Mouse (Mus musculus) frontal cortex, adult (tissue): ENCODE data around the gene Lbh.

Experiments used
- ATAC-seq: cut with Nextera tagmentation; 2 replicates; pipeline ENCODE4 v1.9.2; 2017; ENCODE audit warnings: mild to moderate bottlenecking, moderate library complexity, mixed read lengths; ENCODE audit not compliant: low TSS enrichment

Gene Lbh

DNA sequence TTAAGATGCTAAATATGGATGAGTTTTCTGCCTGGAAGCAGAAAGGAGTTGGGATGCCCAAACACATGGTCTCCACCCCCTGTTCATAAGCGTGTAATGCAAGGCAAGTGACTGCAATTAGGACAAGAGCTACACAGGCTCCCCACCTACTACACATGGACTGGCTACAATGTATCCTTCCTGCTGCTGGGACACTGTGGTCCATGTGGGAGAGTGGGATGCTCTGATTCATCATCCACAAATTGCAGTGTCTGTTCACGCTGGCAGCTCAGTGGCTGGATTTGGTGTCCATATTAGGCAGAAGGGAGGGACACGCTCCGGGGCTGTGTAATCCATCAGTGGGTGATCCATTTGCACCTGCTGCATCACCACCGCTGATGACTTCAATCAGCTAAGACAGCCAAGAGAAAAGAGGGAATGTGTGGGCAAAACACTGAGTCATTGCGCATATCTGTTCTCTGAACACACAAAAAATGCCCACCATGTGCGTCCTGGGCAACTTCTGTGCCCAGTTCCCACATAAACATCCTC lies 52.6 kb downstream of the Lbh start:
- ATAC-seq = peak; percentile 97

DNA sequence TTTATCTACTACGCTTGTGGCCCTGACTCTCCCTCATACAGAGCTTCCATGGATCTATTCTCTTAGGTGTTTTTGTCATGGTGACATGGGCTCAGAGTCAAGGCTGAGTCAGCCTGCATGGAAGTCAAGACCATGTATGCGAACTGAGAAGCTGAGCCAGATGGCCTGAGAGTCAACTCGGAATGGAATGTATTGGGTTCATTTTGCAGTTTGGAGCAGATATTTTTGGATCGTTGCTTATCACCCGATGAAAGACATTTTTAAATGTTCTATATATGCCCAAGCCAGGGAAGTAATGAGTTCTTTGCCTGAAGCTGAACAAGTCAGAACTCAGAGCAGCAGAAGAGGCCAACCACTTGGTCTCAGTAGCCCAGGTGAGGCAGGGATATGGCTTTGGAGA lies 54.9 kb downstream of the Lbh start:
- ATAC-seq = no peak

DNA sequence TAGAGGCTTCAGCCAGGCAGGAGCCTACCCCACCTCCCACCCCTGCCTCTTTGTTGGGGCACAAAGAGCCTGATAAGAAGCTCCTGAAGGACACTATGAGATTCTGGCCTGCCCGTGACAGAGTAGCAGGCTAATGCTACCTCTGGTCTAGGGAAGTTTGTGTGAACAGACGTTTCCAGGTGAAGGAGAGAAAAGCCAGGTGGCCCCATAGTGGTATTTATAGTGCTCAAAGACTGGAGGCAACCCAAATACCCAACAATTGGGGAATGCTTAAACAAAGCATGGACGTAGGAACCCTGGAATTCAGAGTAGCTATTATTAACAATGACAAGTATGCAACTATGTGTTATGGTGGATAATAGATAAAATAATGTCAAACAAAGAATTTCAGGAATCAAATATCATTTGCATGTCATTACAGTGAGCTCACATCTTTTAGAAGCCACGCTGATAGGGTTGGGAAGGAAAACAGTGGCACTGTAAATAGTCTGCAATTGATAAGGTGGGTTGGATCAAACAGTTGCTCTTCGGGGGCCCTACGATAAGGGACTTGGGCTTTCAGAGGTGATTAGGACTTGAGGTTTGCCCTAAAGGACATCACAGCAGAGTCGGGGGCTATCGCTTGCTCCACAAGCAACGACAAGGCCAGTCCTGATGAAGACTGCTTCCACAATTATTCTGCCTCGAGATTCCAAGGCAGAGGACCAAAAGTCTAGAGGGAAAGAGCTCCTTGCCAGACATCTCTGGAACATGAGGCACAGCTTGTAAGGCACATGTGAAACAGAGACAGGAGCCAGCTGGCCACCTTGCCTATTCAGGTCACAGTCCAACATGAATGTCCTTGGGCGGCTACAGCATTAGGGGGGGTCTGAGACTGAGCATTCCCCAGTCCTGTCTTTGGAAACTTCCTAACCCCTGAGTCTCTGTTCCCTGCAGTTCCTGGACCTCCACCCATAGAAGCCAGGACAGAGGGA lies 58.4 kb downstream of the Lbh start:
- ATAC-seq = no peak

DNA sequence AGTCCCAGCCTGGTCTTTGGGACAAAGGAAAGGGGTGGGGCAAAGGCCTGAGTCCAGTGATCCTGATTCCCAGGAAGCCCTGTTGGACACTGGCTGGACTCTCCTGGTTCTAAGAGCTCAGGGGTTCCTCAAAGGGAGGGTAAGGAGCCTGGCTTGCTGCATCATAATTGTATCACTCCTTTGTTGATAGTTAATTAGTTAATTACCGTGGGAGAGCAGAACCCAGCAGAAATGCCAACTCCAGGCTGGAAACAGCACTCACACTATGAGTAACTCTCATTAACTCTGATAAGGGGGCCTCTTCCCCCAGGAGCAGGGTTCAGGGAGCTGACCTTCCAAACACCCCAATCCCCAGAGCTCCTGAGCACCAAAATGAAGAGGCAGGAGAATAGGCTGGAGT lies 59.5 kb downstream of the Lbh start:
- no peak for ATAC-seq

DNA sequence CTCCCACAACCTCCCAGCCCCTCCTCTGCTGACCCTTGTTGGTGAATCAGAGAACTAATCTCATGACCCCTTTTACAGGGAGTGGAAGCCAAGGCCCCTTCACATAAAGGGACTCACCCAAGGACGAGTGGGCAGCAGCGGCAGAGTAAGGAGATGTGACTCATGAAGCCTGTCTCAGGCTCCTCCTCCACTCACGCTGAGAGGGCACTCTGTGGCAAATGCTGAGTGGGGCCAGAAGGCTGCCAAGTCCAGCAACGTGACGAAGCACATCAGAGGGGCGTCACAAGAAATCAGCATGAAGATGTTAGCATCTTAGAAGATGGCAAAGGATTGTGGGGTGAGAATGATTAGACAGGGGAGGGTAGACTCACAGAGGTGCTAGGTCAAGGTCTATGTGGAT lies 64.1 kb downstream of the Lbh start:
- ATAC-seq = no peak

DNA sequence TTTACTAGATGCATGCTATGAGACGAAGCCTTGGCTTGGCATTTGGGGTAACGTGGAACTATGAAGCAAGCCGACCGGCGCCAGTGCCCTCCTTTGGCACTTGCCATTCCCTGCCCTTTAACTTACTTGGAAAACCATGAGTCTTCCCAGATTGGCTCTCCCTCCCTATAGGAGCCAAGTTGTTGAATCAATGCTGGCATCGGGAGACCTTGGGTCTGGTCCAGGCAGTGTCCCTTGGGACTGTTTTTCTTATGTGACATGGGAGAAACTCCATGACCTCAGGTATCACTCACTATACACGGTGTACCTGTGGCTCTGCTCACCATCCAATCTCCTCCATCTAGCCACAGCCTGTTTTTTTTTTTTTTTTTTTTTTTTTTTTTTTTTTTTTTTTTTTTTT lies 65.4 kb downstream of the Lbh start:
- no peak for ATAC-seq

DNA sequence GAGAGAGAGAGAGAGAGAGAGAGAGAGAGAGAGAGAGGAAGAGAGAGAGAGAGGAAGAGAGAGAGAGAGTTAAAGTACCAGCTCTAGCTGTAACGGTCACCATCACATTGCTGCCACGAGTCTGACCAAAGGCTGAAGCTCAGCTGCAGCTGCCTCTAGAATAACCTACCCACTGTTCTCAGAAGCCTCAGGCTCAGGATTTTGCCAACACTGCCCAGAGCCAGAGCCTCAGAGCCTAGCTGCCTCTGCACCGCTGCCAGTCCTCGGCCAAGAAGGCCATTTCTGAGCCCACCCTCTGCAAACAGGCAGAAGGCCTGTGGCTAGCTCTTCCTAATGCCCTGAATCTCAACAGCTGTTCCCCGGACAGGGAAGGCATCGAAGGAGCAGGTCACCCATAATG lies 70.9 kb downstream of the Lbh start:
- ATAC-seq = peak; percentile 90
